Mouse (Mus musculus) cerebellum, adult 9-11 months (tissue): ENCODE measurements around the gene Scnm1.
"Not testable (repeated sequence)": the region's sequence is repeated elsewhere in the genome, so short reads cannot be mapped to it uniquely, and the experiment has no call there.

ENCODE experiments used
- DNase-seq: peaks from one replicate; pipeline ENCODE4 v3.0.0; 2022

Scnm1 gene

DNA sequence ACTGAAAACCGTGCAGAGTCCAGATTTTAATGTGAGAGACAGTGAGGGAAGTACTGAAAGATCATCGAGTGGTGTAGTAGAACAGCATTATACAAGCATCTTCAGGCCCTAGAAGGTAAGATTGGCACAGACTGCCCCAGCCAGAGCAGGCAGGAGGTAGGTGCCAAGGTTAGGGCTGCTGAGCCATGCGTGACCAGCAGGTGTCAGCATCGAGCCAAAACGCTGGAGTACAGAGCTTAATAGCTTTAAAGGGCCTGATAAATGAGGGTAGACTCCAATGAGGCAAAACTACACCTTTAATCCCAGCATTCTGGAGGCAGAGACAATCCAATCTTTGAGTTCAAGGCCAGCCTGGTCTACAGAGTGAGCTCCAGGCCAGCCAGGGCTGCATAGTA, 8.8 kb upstream of the Scnm1 start:
- DNase-seq = peak; percentile 88

DNA sequence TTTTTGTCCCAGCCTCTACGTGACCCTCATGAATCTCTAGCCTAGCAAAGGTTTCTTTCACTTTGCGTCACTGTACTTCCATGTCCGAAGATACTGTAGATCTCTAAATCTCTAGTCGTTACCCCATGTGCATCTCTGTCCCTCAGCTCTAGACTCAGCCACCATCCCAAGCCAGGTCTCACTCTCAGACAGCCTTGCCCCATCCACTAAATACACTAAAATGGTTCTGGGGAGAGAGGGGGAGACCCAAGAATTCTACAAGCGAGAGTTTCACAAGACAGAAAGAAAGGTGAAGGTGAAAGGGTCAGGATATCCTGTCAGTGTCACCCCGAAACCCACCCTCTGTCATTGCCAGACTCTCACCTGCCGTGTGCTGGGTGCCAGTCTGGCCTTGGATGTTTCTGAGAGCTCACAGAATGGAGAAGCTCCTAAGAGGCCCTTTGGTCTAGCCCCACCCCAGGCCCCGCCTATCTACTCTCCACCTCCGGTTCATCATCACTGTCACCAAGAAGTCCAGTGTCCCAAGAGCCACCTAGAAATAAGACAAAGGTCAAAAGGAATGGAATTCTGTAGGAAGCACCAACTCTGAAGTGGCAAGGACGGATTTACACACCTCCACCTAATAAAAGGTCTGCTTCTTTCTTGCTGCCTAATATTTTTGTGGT, 8.3 kb upstream of the Scnm1 start, which contains the start of gene Tnfaip8l2:
TSS of gene Tnfaip8l2 (minus strand) at position 409 of the 665 bp plus-strand sequence.
- no peak for DNase-seq

DNA sequence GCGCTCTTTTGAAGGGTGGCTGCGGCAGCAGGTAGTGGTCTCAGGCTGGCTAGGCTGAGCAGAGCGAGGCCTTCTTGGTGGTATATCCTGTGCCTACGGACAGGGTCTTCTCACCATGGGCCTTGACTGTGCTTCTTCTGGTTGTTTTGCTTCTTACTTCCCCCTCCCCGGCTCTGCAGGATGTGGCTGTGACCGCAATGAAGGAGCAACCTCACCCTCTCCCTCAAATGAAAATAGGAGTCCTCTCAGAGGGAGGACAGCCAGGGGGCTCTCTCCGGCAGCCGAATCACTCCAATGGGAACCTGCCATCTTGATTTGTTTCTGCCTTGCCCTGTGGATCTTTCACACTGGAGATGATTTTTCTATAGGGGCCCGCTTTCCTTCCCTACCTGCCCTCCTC, 7.7 kb upstream of the Scnm1 start:
- no peak for DNase-seq

DNA sequence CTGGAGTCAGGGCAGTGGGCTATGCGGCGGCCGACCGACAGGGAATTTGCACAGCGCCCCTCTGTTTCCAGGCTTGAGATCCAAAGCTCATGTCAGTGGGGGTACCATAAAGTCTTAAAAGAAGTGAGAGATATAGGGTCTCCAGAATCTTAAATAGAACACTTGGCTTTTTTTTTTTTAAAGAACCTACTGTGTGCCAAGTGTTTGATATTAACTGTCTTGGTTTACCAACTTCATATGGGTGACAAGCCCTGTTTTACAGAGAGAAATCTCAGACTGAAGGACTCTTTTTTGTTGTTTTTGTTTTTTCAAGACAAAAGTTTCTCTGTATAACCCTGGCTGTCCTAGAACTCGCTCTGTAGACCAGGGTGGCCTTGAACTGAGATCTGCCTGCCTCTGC, 7.0 kb upstream of the Scnm1 start:
- no peak for DNase-seq

DNA sequence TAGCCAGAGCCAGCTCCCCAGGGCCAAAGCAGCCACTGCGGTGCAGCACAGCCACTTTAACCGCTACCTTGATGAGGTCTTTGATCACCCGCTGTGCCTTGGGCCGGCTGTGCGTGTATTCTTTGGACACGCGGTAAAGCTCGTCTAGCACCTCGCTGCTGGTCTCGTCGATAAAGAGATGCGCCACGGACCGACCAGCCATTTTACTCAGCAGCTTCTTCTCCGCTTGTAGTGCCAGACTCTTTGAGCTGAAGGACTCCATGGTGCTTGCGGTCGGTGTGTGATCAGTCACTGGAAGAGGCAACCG, 6.4 kb upstream of the Scnm1 start:
- DNase-seq = no peak

DNA sequence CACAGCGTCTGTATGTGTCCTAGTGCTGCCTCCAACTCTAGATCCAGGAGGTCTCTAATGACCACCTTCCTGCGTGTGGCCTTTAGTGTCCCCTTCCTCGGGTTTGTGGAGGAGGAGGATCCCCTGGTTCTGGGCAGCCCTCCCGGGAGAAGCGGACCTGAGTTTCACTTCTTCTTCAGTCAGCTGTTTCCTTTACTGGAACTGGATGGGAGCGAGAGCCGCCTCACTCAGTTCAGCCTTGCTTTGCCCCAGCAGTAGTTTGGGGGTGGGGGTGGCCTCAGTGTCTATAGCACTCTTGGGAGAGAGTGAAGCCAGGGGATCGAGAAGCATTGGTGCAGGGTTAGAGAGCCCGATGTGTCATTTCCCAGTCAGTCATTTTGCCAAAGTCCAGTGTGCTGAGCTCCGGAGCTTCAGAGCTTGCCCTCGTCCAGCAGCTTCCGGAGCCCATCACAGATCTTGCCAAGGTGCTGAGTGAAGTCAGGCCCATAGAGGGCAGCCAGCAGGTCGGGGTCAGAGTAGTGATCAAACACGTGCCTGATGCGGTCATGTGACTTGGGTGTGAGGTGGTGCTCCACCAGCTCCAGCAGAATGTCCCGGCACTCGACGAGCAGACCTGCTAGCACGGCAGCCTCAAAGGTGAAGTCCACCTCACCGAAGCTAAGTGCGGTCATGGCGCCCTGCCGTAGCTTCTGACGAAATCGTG, 5.9 kb upstream of the Scnm1 start:
- no peak for DNase-seq

DNA sequence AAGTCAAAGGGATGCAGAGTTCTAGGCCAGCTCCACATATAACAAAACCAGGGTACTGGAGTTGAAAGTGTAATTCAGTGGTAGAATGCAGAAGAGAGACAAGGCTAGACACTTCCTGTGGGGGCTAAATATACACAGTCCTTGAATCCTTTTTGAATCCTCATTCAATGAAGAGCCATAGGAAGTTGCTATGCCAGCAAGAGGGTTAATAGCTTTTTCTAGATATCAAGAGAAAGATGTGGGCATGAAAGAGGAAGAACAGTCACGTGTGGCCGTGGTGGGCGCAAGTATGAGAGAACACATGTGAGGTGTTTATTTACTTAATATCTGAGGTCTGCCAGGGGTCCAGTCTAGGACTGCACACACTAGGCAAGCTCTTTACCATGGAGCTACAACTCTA, 2.5 kb upstream of the Scnm1 start:
- DNase-seq = no peak

DNA sequence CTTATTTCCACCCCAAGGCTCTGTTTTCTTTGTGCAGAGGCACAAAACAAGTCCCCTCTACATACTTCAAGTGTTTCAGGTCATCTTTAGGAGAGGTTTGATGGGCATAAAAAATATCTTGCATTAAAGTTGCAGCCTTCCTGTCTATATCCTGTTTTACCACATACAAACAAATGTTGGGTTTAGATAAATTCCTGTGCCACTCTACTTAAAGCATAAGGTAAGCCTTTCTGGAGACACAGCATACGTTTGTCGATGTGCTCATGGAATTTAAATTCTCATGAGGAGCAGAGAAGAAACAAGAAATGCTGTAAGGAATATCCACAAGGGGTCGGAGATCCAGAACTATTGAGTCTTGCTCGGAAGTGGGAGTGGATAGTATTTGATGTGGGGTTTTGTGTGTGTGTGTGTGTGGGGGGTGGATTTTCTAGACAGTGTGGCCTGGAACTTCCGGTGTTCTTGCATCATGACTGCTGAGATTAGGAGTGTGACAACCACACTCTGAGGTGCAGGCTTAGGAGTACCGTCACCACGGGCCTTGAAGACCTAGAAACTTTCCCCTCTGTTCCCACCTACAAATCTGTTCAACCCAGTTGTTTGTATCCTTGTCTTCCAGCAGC, 1.7 kb upstream of the Scnm1 start:
- no peak for DNase-seq

DNA sequence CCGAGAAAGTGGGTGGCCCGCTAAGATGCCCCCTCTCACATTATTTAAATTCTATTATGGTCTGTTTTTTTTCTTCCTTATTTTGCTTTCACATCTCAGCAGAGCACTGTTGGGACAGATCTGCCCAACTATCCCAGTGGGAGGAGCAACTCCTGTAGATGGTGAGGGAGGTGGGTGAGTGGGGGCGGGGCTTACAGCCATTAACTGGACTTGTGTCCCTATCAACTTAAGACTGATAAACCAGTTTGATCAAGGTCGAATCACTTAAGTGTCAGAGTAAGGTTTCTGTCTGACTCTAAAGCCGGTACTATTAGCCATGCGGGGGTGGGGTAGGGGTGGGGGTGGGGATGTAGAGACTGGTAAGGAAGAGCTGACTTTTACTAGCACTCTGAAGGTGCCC, 1.2 kb upstream of the Scnm1 start:
- peak; percentile 74 for DNase-seq

DNA sequence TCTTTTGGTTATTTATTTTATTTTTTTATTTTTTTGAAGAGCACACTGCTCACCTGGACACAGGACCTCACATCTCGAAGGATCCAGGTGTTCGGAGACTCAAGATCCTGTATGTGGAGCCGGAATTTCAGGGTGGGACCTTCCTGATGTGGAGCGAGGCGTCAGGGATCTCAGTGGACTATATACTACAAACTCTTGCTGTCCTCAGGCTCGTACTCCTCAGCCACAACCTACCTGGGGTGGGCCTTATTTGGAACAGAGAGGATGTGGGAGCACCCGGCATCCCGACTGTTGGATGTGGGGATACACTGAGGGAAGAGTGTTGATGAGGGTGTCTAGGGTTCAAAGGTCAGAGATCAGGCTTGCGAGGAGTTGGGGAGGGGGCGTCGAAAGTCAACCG, 322 bp upstream of the Scnm1 start:
- not testable (repeated sequence) for DNase-seq

DNA sequence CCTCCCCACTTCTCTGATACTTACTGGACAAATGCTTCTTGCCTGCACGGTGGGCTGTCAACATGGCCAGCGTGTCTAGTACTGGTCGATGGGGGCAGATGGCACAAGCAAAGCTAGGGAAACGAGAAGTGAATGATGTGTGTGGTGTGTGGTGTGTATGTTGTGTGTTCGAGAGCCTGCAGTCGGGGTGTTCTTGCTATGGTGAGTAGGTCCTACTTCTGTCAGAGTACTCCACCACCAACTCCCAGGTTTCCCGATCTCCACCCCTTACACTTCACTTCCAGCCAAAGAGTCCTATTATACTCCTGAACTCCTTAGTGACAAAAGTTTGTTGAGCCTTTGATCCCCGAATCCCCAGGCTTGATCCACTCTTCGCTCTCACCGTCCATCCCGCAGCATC, 635 bp downstream of the Scnm1 start:
- no peak for DNase-seq

DNA sequence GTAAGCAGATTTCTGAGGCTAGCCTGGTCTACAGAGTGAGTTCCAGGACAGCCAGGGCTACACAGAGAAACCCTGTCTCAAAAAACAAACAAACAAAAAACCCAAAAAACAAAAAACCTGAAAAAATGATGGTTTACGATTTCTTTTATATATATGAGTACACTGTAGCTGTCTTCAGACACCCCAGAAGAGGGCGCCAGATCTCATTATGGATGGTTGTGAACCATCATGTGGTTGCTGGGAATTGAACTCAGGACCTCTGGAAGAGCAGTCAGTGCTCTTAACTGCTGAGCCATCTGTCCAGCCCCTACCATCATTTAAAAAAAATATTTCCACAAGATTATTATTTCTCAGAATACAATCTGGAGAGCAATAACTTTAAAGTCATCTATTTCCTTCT, 1.4 kb downstream of the Scnm1 start:
- DNase-seq = not testable (repeated sequence)

DNA sequence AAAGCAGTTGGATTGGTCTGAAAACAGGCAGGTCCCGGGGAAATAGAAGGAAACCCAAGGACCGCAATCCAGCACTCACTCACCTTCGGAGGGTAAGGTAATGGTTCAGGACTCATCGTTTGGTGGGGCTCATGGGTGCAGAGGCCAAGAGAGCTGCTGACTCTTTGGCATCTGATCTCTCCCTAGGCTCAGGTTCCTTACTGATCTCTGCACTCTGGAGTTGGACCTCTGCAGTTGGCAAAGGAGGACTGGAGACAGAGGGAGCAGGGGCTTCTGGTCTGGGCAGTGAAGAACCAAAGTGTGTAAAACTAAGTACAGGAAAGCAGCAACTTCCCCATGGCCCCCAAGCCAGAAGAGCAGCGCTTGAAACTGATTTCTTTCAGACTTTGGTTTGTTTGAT, 3.7 kb downstream of the Scnm1 start:
- DNase-seq = no peak

DNA sequence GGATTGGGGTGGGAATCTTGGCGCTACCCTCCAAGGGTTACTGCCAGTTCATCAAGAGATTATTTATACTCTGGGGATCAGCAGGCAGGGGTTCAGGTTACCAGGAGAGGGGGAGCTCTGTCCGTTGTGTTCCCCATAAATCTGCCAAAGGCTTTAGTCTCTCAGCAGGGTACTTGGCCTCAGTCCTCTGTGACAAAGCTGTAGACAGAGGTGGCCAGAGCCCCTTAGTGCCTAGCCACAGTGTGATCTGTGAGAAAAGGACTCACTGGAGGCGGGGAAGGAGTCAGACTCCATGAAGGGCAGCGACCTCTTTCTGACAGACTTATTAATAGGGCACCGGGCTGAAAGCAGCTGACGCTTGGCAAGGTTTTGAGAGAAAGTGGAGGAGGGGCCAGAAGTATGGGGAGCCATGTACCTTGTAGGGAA, 4.6 kb downstream of the Scnm1 start:
- peak; percentile 82 for DNase-seq

DNA sequence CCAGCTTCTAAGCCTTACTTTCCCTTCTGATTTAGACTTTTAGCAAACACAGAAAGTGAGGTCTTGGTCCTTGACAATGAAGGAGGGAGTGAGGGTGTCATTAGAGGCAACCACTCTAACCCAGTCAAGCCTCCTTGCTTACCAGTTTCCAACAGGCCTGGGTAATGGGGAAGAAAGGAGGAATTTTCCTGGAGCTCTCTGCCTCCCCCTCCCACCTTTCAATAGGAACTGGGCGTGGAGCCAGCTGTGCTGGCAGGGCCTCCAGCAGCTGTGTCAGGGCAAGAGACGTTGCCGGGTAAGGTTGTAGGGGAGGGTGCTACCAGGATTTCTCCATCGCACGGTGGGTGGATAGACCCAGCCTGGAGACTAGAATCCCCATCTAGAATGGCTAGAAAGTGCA, 8.8 kb downstream of the Scnm1 start:
- DNase-seq = no peak

DNA sequence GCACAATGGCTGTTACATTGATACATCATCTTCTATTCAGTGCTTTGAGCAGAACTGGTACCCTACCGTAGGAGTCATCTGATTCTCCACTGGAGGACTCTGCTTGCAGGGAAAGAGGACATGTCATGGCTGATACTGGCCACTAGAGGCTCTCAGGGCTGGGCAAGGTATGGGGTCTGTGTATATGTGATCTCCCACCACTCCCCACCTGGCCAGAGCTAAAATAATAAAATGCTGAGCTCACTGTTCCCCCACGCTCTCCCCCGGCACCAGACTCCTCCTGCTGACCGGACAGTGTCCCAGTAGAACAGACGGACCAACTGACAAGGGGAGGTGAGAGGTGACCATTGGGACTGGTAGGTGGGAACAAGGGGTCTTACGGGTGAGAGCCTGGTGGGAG, 9.6 kb downstream of the Scnm1 start, which contains the start of gene Tmod4:
TSS of gene Tmod4 (plus strand) at position 231 of the 400 bp plus-strand sequence.
- no peak for DNase-seq

DNA sequence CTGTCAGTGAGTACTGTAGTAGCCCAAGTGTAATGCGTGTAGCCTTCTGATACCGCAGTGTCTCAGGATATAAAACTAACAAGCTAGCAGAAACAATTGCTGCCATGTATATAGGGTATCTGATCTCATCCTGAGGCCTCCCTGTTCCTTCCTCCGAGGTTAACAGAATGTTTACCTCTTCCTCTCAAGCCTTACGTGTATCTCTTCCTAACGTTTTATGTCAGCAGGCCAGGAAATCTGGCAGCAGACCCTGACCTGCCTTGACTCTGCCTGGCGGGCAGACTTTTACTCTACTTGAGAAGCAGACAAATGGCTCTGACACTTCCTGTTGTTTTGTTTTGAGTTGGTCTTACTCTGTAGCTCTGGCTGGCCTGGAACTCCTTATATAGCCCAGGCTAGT, 12.2 kb downstream of the Scnm1 start:
- no peak for DNase-seq

DNA sequence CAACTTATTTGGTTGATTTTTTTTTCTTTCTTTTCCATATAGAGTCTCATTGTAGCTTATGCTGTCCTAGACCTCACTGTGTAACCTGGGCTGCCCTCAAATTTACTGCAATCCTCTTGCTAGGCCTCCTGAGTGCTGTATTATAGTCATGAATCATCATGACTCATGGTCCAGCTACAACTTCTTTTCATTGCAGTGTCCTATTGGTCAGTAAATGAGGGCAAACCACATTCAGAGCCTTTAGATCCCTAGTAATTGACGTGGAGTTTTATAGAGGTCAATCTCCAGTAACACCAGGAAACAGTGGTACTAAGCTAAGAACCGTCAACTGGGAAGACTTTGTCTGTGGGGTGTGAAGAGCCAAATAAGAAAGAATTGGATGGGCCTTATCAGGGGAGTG, 16.1 kb downstream of the Scnm1 start:
- no peak for DNase-seq

DNA sequence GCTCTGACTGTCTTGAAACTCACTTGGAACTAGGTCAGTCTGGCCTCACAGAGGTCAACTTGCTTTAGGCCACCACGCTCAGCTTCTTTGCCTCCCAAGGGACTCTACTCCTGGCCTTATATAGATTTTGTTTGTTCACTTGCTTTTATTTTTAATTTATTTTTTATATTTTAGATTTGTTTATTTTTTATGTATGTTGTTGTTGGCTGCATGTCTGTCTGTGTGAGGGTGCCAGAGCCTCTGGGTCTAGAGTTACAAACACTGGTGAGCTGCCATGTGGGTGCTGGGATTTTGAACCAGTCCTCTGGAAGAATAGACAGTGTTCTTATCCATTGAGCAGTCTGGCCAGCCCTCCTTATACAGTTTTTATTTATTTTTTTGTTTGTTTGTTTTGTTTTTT, 21.1 kb downstream of the Scnm1 start:
- DNase-seq = no peak

DNA sequence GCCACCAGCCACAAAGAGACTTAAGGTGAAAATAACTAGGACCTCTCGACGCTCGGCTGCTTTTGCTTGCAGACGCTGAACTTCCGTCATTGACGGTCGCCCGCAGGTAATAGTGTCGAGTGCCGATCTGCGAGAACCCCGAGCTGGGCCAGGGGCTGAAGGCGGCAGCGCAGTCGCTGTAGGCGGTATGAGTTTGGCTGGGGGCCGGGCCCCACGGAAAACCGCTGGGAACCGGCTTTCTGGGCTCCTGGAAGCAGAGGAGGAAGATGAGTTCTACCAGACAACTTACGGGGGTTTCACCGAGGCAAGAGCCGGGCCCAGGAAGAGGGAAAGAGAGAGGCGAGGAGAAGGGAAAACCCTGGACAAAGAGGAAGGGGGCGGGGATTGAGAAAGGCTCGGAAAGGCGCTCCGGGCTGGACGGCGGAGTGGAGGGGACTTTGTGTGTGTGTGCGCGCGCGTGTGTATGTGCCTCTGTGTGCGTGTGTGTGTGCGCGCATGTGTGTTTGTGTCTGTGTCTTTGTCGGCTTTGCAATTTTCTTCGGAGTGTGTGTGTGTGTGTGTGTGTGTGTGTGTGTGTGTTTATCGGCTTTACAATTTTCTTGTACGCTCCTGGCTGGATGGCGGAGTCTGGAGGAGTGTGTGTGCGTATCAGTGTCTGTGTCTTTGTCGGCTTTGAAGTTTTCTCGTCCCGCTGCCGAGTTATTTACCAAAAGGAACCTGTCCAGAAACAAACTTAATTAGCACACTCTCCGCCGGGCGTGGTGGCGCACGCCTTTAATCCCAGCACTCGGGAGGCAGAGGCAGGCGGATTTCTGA, 22.7 kb downstream of the Scnm1 start, which contains the start of gene Vps72:
TSS of gene Vps72 (plus strand) at position 112 of the 816 bp plus-strand sequence.
- peak; percentile 87 for DNase-seq

DNA sequence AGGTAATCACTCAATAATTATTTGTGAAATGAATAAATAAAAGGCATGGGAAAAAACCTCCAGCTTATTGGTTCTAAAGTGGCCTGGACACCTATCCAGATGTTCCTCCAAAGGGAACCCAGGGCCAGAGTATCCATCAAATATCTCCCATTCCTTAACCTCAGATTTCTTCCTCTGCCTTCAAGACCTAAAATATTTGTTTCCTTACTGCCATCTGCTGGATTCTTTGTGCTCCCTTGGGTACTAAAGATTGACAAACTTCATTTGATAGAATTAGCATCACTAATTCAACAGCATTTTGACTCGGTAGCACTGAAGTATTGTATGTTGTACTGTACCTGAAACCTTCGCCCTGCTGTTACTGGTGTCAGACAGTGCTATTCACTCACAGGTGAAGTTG, 25.9 kb downstream of the Scnm1 start:
- no peak for DNase-seq

DNA sequence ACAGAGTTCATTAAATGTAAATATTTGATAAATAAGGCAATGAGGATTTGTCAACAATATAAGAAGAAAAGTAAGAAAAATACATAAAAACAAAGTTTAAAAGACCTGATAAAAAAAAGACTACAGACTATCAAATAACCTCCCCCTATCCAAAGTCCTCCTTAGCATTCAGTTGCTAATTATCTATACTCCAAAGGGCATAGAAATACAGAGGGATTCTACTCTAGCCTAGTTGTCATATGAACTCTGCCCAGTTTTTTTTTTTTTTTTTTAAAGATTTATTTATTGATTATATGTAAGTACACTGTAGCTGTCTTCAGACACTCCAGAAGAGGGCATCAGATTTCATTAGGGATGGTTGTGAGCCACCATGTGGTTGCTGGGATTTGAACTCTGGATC, 26.5 kb downstream of the Scnm1 start:
- DNase-seq = not testable (repeated sequence)

DNA sequence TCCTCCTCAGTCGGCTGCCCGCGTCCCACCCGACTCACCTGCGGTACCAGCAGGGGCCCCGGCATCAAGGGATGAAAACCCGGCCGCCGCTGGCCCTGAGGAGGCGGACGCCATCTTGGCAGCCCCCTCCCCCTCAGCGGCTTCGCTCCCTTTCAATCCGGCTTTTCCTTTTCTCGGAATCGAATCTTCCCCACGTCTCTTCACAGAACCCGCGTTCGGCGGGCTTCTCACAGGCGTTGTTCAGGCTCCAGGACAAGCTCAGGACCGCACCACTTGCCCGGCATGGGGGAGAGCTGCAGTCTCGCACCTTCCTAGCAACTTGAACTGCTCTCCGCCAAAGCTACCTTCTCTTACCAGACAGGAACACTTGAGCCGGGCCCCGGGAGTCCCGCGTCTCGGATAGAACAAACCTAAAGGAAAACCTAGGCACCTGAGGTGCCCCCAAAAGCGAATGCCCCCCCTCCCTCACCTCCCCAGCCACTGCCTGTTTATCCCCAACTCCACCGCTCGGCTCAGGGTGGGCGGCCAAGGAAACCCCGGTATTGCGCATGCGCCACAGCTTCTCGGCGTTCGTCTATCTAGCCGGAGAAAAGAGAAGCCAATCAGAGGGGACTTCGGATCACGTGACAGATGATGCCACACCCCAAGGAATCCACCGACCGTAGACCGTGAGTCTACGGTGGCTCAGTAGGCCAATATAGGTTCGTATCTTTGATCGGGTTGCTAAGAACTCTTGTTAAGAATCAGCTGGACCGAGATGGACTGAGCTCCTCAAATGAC, 27.3 kb downstream of the Scnm1 start, which contains the start of gene Pip5k1a:
TSS of gene Pip5k1a (minus strand) at position 593 of the 780 bp plus-strand sequence.
- DNase-seq = peak; percentile 98
